Mouse (Mus musculus) CD4-positive, CD25-positive, alpha-beta regulatory T cell, adult 2 months (primary cell): ENCODE data around the gene Atg4b.
"Not testable (repeated sequence)": the region's sequence is repeated elsewhere in the genome, so short reads cannot be mapped to it uniquely, and the experiment has no call there.

Experiments
- DNase-seq: peaks from one replicate; pipeline ENCODE4 v3.0.0-alpha.2; 2012; ENCODE audit warnings: low read depth, low spot score

Gene Atg4b

GRCm38 (mm10) chr1:93817823-93818532 is 66.7 kb downstream of the Atg4b start:
- DNase-seq = no peak

- DNase-seq = no peak
Measured at GRCm38 (mm10) chr1:93818722-93819121, 67.4 kb downstream of the Atg4b start.

GRCm38 (mm10) chr1:93823796-93824495 is 72.6 kb downstream of the Atg4b start:
- DNase-seq = no peak

GRCm38 (mm10) chr1:93824609-93825008 is 73.3 kb downstream of the Atg4b start, which contains the start of gene D2hgdh:
TSS of gene D2hgdh (plus strand) at chr1:93824909.
- DNase-seq = no peak

GRCm38 (mm10) chr1:93825105-93825674 is 73.9 kb downstream of the Atg4b start:
- DNase-seq = peak; percentile 99

GRCm38 (mm10) chr1:93825771-93826539 is 74.7 kb downstream of the Atg4b start:
- peak; percentile 17 for DNase-seq

GRCm38 (mm10) chr1:93826540-93826835 is 75.2 kb downstream of the Atg4b start:
- no peak for DNase-seq

- not testable (repeated sequence) for DNase-seq
Measured at GRCm38 (mm10) chr1:93832754-93833360, 81.6 kb downstream of the Atg4b start.

GRCm38 (mm10) chr1:93834671-93835150 is 83.4 kb downstream of the Atg4b start:
- DNase-seq = no peak

- no peak for DNase-seq
Measured at GRCm38 (mm10) chr1:93835211-93835610, 83.9 kb downstream of the Atg4b start.

GRCm38 (mm10) chr1:93835876-93836531 is 84.7 kb downstream of the Atg4b start:
- no peak for DNase-seq

GRCm38 (mm10) chr1:93836532-93836913 is 85.2 kb downstream of the Atg4b start:
- no peak for DNase-seq

- DNase-seq = no peak
Measured at GRCm38 (mm10) chr1:93837335-93837734, 86.0 kb downstream of the Atg4b start.

- not testable (repeated sequence) for DNase-seq
Measured at GRCm38 (mm10) chr1:93838569-93838968, 87.3 kb downstream of the Atg4b start.
